Mouse (Mus musculus) neural tube, embryonic 14.5 days (tissue): ENCODE data around the gene Cnnm3. TPM values are rescaled to one million over a fixed set of nuclear protein-coding genes. Genes with fewer than 3 reads are reported as not detected.

Experiments used
- ATAC-seq: fragments of 200-750 bp; cut with Nextera tagmentation; 2 replicates; pipeline ENCODE4 v1.8.0; 2017; ENCODE audit warnings: low read depth, mild to moderate bottlenecking, moderate TSS enrichment, moderate library complexity
- H3K27ac ChIP-seq: fragments of 300-500 bp; sonication (generic); 2 replicates; pipeline ENCODE4 v1.5.1; 2014; ENCODE audit warnings: low read depth, mild to moderate bottlenecking, control low read depth, low read length, moderate library complexity, mixed read lengths
- H3K27me3 ChIP-seq: fragments of 300-500 bp; sonication (generic); 2 replicates; pipeline ENCODE4 v1.6.1; 2014; ENCODE audit warnings: low read length; ENCODE audit not compliant: control insufficient read depth, insufficient read depth
- H3K36me3 ChIP-seq: fragments of 300-500 bp; sonication (generic); 2 replicates; pipeline ENCODE4 v1.6.1; 2014; ENCODE audit warnings: low read length, mixed read lengths; ENCODE audit not compliant: control insufficient read depth, insufficient read depth
- H3K4me1 ChIP-seq: fragments of 300-500 bp; sonication (generic); 2 replicates; pipeline ENCODE4 v1.6.1; 2014; ENCODE audit warnings: low read length; ENCODE audit not compliant: control insufficient read depth, insufficient read depth
- H3K4me2 ChIP-seq: fragments of 300-500 bp; sonication (generic); 2 replicates; pipeline ENCODE4 v1.6.1; 2014; ENCODE audit warnings: mild to moderate bottlenecking, low read depth, low read length, control low read depth
- H3K4me3 ChIP-seq: fragments of 300-500 bp; sonication (generic); 2 replicates; pipeline ENCODE4 v1.5.1; 2014; ENCODE audit warnings: low read depth, low read length, control low read depth, mixed read lengths
- H3K9ac ChIP-seq: fragments of 300-500 bp; sonication (generic); replicated peaks from 2 replicates; pipeline ENCODE4 v1.6.1; 2014; ENCODE audit warnings: low read depth, mild to moderate bottlenecking, control low read depth, low read length, mixed read lengths
- H3K9me3 ChIP-seq: fragments of 300-500 bp; sonication (generic); 2 replicates; pipeline ENCODE4 v1.6.1; 2016; ENCODE audit warnings: low read length; ENCODE audit not compliant: control insufficient read depth
- WGBS: fragments of 180-500 bp; shearing (Covaris S2); extraction: QIAGEN DNeasy Blood & Tissue Kit; methylation state at CpG from one replicate; pipeline ENCODE4 v1.1.7; 2014; 5-methylcytosine and 5-hydroxymethylcytosine counted together
- polyA plus RNA-seq: library from polyadenylated mRNA; unstranded; fragments of >200 nt; fragmentation: Nextera tagmentation; extraction: Ambion mirVana; gene quantifications from 2 replicates; pipeline ENCODE4 v1.2.1, GENCODE M21; 2014

Gene Cnnm3
- polyA plus RNA-seq, 1 experiment from 2014 or later = 9.4 TPM

DNA sequence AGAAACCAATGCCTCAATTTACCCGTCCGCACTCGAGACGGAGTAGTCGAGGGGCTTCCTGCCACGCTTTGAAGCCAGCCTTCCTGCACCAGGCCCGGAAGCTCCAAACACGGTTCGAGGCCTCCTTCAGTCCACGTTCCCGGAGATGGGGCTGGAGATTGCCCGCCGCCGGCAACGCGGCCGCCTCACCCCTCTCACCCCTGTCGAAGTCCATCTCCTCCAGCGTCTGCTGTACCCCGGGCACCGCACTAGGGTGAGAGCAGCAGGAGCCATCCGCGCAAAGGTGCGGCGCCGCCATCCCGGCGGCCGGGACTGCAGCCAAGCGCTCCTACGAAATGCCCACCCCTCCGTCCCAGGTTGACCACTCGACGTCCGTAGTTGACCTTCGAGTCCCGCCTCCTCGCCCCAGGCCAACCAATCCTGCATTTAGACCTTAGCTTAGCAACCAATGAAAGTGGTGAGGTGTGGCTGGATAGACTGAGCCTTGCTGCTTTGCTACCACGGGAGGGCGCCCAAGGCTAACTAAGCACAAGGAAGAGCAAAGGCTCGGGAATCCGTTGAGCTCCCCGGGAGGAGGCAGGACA is 35.3 kb downstream of the Cnnm3 start, which contains the start of gene Ankrd39:
Ankrd39 (minus strand) TSS at position 558 of the 584 bp plus-strand sequence.
- Histone ChIP-seq H3K9me3 (no peaks in the 10 kb centered on the region), H3K4me3 (peak within 1 kb of the TSS; percentile 60), H3K27ac (peak within 1 kb of the TSS; percentile 72), H3K4me1 (peaks cover 27% of the 10 kb centered on the region), H3K9ac (peak within 1 kb of the TSS; percentile 73), H3K4me2 (peak within 1 kb of the TSS; percentile 68), H3K27me3 (no peaks in the 10 kb centered on the region), H3K36me3 (peaks cover 35% of the 10 kb centered on the region)
- ATAC-seq = peak; percentile 96
- whole genome bisulfite sequencing = under 1% methylated on average over 43 of the region's 43 CpGs

DNA sequence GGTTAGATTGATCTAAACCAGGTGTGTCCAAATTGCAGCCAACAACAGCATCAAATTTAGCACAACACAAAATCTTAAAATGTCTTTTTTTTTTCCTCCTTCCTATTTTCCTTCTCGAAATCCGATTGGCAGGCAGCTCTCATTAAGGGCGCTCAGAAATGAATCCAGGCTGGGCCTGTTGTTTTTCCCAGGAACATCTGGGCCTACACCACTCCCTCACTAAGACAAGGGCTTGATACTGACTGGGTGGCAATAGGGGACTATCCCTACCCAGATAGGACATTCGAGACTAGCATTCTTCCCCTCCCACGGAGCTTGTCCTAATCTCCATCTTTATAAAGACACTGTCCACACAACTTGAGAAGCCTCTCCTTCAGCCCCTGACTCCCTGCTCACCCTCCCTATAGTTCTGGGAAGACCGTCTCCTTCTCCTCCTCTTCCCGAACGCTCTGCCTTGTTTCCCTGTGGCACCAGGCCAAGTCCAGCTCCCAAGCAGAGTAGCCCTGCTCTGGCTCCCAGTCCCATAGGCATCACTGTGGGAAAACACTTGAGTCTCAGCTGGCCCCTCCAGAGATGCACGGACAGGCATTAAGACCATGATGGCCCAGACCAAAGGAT is 36.4 kb downstream of the Cnnm3 start:
- Histone ChIP-seq H3K27ac (peak overlapping the region; percentile 66; the same call in 1 of the 2 replicates), H3K9ac (no peak overlapping the region), H3K4me1 (peaks cover 27% of the 10 kb centered on the region), H3K36me3 (peaks cover 43% of the 10 kb centered on the region), H3K27me3 (no peaks in the 10 kb centered on the region), H3K4me3 (no peak overlapping the region), H3K4me2 (no peak overlapping the region), H3K9me3 (no peaks in the 10 kb centered on the region)
- ATAC-seq = no peak
- 33% methylated on average over 9 of the region's 9 CpGs for WGBS

DNA sequence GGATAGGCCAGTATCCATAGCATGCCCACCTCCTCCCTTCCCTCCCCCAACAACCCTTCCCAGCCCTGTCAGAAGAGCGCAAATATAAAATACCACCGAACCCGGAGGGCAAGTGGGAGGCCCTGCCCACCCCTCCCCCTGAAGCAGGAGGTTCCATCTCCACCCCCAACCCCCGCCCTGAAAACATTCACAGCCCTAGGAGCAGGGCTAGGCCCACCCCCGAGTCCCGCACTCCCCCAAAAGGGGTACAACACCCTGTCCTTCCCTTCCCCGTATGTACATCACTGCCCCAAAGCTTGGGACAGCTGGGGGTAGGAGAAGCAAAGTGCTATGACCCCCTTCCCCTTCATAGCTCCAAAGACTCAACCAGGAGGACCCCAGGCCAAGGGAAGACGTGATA is 37.1 kb downstream of the Cnnm3 start:
- Histone ChIP-seq H3K4me1 (peaks cover 27% of the 10 kb centered on the region), H3K36me3 (peaks cover 50% of the 10 kb centered on the region), H3K9ac (no peak overlapping the region), H3K4me3 (no peak overlapping the region), H3K4me2 (no peak overlapping the region), H3K27me3 (no peaks in the 10 kb centered on the region), H3K9me3 (no peaks in the 10 kb centered on the region), H3K27ac (no peak overlapping the region)
- 52% methylated on average over 8 of the region's 8 CpGs for WGBS
- no peak for ATAC-seq

DNA sequence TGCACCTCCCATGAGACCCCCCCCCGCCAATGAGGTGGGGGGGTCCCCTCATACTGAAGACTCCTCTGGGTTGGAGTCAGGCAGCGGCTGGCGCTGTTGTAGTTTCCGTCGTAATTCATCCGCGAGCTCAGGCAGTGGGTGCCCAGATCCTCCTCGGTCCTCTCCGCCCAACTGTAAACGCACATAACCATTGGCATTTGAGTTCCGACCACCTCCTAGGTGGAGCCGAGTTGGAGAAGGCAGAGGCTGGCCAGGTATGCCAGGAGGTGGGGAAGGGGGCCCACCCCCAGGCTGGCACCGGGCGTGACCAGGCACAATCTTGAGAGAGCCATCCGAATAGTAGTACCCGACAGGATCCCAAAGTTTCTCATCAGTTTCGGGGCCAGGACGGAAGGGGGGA is 37.8 kb downstream of the Cnnm3 start:
- ATAC-seq = no peak
- Histone ChIP-seq H3K4me1 (peaks cover 31% of the 10 kb centered on the region), H3K4me3 (no peak overlapping the region), H3K4me2 (no peak overlapping the region), H3K36me3 (peaks cover 53% of the 10 kb centered on the region), H3K27ac (no peak overlapping the region), H3K27me3 (no peaks in the 10 kb centered on the region), H3K9ac (no peak overlapping the region), H3K9me3 (no peaks in the 10 kb centered on the region)
- WGBS = 81% methylated on average over 18 of the region's 18 CpGs

DNA sequence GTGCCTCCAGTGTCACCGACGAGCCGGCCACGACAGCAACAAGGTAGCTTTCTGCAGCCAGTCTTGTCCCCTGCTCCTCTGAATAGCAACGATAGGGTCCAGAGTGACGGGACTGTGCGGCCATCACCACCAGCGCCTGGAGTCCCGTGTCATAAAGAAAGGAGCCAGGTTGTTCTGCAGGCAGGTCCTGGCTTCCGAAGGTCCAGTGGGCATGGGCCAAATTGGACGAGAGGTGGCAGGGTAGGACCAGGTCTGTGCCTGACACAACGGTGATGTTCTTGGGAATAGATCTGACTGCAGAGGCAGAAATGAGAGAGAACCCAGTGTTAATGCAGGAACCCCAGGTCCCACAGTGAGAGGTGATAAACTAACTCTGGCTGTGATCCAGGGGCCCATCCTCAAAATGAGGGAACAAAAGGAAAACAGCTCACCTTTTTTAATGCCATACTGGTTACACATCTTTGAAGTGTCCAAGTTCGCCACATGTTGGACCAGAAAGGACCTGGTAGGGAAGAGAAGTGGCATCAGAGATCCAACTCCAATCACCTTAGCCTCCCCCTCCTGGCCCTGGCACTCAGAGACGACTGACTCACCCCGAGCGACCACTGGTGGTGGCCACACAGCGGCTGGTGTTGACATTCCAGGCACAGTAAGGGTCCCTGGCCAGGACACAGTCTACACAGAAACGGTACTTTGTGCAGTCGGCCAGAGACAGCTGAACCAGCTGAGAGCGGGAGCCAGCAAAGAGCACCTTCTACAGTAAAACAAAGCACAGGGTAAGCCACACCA is 38.6 kb downstream of the Cnnm3 start:
- Histone ChIP-seq H3K4me2 (no peak overlapping the region), H3K4me1 (peaks cover 39% of the 10 kb centered on the region), H3K9ac (no peak overlapping the region), H3K4me3 (no peak overlapping the region), H3K27me3 (no peaks in the 10 kb centered on the region), H3K27ac (no peak overlapping the region), H3K36me3 (peaks cover 57% of the 10 kb centered on the region), H3K9me3 (no peaks in the 10 kb centered on the region)
- whole genome bisulfite sequencing = 78% methylated on average over 20 of the region's 20 CpGs
- ATAC-seq = no peak

DNA sequence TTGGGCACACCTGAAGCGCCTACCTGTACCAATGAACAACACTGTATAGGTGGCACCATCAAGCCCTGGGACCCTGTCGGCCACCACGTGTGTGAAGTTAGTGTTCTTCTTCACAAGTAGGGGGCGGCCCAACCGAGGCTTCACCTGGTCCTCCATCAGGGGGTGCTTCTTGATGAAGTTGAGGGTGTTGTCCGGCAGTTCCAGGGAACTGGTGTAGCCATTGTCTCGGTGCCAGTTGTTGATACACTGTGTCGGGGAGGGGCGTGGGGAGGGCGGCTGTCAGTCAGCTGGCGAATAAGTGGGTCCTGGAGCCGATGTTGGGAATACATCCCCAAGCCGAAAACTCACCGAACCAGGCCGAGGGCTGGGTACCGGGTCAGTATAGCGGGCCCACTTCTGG is 40.2 kb downstream of the Cnnm3 start:
- no peak for ATAC-seq
- Histone ChIP-seq H3K4me3 (no peak overlapping the region), H3K4me1 (peaks cover 40% of the 10 kb centered on the region), H3K9me3 (no peaks in the 10 kb centered on the region), H3K9ac (no peak overlapping the region), H3K4me2 (no peak overlapping the region), H3K27ac (no peak overlapping the region), H3K27me3 (no peaks in the 10 kb centered on the region), H3K36me3 (peaks cover 57% of the 10 kb centered on the region)
- WGBS = 88% methylated on average over 17 of the region's 17 CpGs

DNA sequence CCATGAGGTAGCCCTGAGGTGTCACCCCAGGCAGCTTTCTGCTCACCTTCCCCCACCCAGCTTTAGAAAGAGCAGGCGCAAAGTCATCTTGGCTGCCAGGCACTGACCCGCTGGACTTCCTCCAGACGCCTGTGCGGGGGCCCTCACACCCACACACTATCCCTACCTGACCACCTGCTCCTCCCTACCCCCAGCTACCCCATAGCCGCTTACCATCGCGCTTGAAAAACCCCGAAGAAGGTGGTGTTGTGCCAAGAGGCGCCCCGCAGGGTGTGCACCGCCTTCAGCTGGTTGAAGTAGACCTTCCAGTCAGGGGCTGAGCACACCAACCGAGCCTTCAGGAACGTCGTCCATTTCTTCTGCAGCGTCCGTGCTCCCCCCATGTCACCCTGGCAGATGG is 40.8 kb downstream of the Cnnm3 start:
- Histone ChIP-seq H3K9me3 (no peaks in the 10 kb centered on the region), H3K27me3 (no peaks in the 10 kb centered on the region), H3K9ac (no peak overlapping the region), H3K4me3 (no peak overlapping the region), H3K4me2 (no peak overlapping the region), H3K36me3 (peaks cover 57% of the 10 kb centered on the region), H3K4me1 (peaks cover 38% of the 10 kb centered on the region), H3K27ac (no peak overlapping the region)
- no peak for ATAC-seq
- WGBS = 87% methylated on average over 16 of the region's 16 CpGs

DNA sequence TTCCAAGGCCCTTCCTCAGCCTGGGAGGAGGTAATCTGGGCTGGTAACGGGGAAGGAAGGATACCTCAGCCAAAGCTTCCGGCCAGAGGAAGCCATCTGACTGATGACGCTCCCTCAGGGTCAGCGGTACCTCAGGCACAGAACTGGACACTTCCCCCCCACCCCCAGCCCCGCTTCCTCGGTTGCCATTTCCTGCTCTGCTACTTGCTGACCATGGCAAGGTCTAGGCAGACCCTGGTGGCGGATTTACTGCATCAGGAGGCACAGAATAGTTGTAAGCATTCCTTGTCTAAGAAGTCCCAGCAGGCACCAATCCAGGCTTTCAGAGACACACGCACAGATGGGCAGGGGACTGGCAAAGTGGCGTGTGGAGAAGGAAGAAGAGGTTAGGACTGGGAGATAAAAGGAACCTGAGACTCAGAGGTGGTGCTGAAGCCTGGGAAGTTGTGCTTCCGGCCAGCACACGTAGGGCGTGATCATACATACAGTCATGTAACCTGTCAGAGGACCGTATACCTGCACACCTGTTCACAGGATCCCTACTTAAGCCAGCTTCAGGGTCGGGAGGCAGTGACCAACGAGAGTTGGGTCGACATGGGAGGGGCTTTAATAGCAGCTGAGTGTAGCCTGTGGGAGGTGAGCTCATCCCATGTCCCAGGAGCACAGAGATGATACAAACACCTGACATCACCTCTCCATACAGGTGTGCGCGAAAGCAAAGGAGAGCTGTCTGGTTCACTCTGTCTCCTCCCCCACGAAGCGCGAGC is 43.1 kb downstream of the Cnnm3 start:
- Histone ChIP-seq H3K4me1 (peaks cover 28% of the 10 kb centered on the region), H3K9ac (peak overlapping the region; percentile 99), H3K4me3 (peak overlapping the region; percentile 98), H3K4me2 (peak overlapping the region; percentile 97), H3K36me3 (peaks cover 45% of the 10 kb centered on the region), H3K27ac (peak overlapping the region; percentile 99), H3K27me3 (no peaks in the 10 kb centered on the region; the same call in 1 of the 2 replicates), H3K9me3 (no peaks in the 10 kb centered on the region)
- ATAC-seq = no peak
- 59% methylated on average over 21 of the region's 21 CpGs for WGBS
